Mouse (Mus musculus) left cerebral cortex, adult 18-20 months (tissue): ENCODE results near the gene Mpig6b. TPM values are rescaled to one million over a fixed set of nuclear protein-coding genes. Genes with fewer than 3 reads are reported as not detected.

ENCODE experiments used
- DNase-seq, 2 experiments: peaks; one replicate each; pipeline ENCODE4 v3.0.0; 2021 to 2022; ENCODE audit warnings: low spot score in 2 of 2, mixed read lengths in 1 of 2
- long read RNA-seq, 2 experiments: library from polyadenylated mRNA; stranded (forward); transcript quantifications; one replicate each; pipeline ENCODE4 v2.0.0; 2021
- total RNA-seq, 2 experiments: library from RNA; stranded (reverse); gene quantifications; 2 replicates each; pipeline ENCODE4 v1.2.3; 2021

Mpig6b gene
- not detected for total RNA-seq
- long read RNA-seq, experiment 1, result 0 reads
- long read RNA-seq, experiment 2, result 0 reads

DNA sequence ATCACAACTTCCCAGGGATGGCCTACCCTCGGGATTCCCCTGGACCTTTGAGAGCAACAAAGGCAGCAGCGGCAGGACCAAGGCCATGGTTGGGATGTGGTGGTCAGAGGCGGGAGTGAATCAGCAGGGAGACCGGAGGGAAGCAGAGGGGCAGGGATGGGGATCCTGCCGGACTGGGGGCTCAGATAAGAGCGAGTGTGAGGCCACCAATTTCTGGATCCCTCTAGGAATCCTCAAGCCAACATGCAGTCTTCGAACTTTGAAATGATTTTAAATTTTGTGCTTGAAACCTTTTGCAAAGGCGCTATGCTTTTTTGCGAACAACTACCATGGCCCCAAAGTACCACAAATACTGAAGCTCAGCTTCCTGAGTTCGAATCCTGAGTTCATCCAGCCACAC, at the start of gene Mpig6b:
Gene Mpig6b (minus strand): TSS at position 101 of the 400 bp plus-strand sequence.
- DNase-seq, result no peak

DNA sequence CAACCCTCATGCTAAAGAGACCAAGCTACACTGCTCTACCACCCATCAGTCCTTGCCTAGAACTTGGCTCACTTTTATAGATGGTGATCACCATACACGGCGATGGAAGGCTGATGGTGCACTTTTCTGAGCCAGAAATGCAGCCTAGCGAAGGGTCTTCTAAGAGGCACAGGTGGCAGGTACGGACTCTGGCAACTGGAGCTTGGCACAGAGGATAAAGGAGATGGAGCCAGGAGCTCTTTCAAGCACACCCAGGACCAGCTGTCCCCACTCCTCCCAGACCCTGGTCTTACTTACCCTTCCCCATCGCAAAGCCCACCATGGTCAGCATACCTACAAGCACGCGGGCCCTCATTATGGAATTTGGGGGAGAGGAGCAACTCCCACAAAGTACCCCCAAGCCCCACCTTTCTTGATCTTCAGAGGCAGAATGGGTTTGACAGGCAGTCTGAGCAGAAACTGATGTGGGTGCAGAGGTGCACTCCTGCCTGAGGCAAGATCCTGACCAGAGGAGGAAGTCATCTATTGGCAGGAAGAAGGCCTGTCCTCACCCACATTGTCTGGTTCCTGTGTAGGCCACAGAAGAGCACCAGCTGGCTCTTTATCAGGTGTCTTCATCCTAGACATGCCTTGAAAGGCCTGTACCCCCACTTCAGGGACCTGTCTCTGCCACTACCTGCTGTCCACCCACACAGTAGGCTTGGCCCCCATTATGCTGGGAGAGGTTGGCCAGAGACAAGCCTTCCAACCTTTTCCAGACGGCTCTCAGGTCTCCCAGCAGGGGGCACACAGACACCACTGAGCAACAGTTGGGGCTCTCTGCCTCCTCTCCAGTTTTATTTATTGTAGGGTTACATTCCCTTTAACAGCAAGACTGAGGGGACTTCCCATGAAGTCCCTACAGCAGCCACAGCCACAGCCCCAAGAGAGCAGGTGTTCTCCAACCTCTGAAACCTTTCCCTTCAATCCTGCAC, 49.3 kb upstream of the Mpig6b start, which contains the start of gene Ly6g5b:
Gene Ly6g5b (minus strand): TSS at position 383 of the 974 bp plus-strand sequence.
- no peak for DNase-seq

DNA sequence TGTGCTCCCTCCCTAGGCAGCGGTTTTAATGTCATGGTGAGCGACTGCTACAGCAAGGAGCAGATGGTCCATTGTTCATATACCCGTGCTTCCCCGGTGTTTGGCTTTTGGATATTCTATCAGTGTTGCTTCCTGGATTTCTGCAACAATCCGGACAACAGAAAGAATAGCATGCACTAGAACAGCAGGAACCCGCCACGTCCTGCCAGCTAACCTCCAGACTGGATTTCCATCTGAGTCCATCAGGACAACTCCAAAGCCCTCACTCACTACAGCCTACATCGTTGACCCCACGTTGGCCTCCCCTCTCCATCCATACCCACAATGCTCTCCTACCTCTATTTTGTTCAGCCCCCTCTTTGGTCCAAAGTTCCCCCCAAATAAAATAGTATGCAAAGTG, 45.8 kb upstream of the Mpig6b start:
- DNase-seq, result no peak

DNA sequence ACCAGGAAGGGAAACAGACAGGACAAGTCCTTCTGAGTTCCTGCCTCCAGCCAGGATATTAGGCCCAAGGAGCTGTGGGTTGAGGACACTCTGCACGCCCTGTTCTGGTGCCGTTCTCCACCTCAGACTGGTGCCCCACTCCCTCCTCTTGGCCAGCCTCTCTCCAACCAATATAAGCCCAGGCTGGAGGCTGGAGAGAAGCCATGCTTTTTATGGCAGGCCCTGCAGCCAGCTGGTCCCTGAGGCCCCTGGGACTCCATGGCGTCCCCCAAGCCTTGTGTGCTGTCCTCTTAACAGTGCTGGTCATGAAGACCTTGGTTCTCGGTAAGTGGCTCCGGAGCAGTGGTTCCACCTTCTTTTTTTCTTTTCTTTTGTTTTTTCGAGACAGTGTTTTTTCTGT, 42.1 kb upstream of the Mpig6b start, which contains the start of gene Ly6g5c:
Gene Ly6g5c (plus strand): TSS at position 183 of the 400 bp plus-strand sequence.
- DNase-seq, result no peak

DNA sequence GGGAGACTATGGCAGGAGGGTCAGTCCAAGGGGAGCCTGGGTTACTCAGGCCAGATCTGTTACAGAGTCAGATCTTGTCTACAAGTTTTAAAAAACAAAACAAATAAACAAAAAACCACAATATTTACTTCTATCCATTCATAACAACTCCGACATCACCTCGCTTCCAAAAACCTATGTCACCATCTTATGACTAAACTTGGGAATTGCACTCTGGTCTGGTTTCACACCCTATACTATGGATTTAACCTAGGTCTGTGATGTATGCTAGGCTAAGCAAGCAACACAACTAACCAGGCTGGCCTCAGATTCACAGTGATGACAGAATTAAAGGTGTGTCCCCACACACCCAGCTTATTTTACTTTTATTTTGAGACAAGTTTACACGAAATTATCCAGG, 40.5 kb upstream of the Mpig6b start:
- DNase-seq, result no peak

DNA sequence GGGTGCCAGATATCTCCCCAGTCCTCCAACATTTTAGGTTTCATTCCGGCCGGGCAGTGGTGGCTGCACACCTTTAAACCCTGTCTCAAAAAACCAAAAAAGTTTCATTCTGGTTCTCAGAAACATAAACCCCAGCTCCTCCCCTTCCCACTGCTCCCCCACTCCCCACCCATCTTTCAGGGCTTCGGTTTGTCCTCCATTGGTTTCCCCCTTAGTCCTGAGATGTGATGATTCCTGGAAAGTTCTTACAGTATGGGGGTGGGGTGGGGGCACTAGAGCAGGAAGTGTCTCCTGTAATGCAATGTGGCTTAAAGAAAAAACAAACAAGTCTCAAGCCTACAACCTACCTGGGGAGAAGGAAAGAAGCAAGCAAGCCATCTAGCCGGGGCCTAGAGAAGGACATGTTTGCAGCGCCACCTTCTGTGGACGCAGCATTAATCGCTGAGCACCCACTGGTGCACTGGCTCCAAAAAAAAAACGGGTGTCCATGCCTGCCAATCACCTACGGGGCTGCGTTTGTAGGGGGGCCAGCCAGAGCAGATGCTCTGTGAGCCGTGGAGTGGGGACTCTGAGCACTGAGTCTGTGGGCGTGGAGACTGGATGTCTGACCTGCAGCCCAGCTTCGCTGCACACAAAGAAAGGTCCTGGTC, 39.9 kb upstream of the Mpig6b start:
- DNase-seq, result peak in 1 of 2 experiments; percentile 41

DNA sequence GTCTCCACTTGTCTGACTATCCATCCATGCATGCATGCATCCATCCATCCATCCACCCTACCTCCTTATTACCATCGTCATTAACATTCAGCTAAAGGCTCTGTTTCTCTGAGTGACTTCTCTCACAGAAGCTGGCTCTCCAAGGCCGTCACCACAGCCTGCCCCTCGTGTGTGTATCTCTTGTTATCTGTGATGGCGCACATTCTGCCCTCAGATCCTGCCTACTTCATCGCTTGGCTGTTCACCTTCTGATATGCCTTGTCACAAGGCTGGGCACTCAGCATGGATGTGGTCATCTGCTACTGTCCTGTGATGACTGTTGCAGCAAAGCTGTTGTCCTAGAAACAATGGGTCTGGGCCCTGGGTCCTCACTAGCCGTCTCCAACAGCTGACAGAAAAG, 38.8 kb upstream of the Mpig6b start:
- DNase-seq, result no peak

DNA sequence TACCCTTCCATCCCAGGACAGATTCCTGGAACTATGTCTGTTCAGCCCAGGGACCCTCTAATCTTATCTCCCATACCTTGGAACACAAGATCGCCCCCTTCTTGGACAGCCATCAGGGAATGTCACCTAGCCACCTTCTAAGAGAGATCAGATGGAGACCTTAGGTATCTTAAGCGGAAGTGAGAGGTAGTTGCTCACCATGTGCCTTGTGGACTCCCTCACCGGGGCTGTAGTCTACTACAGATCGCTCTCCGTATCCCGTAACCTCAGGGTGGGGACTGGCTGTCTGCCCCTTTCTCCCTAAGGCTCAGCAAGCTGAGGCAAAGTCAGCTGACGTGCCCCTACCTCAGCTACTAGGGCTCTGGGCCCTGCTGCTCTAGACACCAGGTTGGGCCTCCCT, 38.1 kb upstream of the Mpig6b start:
- DNase-seq, result no peak

DNA sequence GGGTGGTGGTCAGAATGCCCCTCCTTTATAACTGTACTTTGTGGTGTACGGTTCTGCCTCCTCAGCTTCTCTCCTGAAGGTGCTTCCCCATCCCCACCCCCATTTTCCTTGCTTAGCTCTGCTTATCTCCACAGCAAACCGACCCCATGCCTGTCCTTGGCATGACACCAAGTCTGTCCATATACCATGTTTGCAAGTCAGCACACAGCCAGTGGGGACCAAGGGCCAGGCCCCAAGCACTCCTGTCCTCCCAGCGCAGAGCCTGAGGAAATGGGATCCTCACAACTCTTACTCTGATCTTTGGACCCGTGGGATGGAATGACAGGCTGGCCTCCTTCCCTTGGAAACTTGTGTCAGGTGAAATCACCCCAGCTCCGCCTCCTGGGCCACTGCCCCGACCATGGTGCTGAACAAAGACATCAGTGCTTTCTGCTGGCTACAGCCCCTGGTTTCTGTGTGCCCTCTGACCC, 37.3 kb upstream of the Mpig6b start:
- no peak for DNase-seq

DNA sequence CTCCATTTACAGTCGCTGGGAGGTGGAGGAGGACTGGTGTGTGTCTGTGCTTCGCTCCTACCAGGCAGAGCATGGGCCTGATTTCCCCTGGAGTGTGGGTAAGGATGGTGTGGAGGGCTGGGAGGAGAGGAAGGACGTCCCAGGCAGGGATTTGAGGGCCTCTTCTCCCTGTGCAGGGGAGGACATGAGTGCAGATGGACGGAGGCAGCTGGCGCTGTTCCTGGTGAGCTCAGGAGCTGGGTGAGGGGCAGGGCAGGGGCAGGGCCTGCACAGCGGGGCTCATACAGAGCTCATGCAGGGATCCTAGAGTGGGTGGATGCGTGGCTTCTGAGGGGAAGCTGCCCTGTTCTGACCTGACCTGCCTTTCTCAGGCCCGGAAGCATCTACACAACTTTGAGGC, 36.3 kb upstream of the Mpig6b start:
- DNase-seq, result no peak

DNA sequence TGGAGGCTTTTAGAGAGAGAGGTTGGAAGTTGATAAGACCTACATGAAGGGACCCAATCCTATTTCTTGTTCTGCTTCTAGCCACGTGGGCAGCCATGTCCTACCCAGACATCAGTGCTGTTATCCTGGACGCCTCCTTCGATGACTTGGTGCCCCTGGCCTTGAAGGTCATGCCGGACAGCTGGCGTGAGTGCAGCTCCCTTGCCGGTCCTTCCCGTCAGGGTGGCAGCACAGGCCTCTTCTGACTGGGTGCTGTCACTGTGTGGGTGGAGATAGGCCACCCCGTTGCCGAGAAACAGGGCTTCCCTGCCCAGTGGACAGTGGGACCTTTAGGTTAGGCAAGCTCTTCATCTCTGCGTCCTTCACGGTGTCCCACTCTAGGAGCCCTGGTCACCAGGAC, 35.2 kb upstream of the Mpig6b start:
- no peak for DNase-seq

DNA sequence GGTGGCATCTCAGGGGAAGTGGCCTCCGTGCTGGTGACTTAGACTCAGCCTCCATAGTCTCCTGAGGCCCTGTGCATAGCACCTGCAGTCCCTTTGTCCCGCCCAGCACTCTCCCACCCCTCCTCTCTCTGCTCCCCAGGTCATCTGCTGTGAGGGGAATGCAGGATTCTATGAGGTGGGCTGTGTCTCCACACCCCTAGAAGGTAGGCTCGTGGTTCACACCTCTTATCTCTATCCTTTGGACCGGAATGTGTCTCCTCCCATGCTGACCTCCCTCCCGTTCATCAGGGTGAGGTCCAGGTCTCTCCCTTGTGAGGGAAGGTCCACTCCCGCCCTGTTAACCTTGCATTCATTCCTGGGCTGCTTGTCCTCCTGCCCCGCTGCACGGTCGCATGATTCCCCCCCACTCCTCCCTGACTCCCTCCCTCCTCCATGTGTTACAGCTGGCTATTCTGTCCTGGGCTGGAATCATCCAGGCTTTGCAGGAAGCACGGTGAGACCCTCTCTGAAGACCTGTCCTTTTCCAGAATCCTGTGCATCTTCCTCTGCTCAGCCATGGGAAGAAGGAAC, 34.3 kb upstream of the Mpig6b start:
- DNase-seq, result no peak

DNA sequence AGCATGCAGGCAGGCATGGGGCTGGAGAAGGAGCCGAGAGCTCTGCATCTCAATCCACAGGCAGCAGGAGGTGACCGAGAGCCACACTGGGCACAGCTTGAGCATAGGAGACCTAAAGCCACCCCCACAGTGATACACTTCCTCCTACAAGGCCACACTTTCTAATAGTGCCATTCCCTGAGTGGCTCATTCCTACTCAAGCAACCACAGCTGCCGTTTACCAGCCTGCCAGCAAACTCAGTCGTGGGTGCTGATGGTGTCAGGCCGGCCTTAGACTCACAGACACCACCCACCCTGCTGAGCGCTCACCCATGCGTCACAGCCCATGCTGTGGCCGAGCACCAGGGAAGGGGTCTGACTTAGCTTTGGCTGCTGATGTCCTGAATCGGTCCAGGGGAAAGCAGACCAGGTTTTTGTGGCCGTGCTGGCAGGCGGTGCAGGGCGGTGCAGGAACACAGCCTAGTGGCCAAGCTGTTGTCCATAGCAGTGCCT, 31.2 kb upstream of the Mpig6b start:
- DNase-seq, result peak; percentile 57 to 71

DNA sequence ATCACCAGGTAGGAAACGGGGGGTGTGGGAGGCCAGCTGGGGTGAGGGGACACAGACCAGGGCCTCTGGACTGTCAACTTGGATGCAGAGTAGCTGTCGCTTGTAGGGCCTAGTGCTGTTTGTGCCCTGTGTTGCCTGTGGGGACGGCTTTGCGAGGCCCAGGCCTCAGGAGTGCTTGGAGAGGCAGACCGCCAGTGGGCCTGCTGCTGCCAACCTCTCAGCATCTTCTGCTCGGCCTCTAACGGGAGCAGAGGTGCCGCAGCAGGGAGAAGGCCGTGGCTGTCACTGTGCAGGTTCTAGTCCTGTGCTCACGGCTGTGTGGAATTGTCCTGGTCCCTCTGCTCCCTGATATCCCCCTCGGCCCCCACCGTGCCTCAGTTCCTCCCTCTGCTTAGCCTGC, 30.6 kb upstream of the Mpig6b start:
- DNase-seq, result no peak

DNA sequence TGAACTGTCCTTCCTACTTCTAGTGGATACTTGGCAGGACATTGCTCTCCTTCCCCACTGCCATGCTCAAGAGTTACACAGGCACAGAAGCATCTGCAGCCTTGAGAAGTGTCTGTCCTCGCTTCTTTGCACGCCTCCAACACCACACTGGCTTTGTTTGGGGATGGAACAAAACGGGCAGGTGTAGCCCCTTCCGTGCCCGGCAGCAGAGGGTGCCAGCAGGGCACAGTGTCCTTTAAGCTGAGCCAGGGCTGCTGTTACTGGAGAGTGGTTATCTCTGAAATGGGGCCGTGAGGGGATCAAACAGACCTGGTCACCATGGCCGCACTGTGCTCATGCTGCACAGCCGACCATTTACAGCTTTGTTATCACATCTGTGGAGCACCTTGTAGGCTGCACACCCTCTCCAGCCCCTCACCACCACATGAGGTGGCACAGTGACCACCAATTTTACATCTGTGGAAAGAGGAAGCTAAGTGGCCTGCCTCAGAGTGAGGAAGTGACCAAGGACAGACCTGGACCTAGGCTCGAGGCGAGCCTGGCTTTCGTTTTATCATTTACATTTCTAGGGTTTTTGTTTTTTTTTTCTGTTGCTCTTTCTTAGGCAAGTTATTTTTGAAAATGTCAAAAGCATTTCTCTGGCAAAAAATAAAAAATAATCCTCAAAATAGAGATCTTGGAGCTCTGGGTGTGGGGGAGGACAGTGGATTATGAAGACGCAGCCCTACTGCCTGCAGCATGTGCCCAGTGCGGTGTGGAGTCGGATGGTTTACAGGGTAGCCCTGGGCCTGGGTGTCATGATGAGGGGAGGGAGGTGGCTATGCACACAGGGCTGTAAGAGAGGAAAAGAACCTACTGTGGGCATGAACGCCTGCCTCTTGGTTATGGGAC, 28.7 kb upstream of the Mpig6b start:
- no peak for DNase-seq

DNA sequence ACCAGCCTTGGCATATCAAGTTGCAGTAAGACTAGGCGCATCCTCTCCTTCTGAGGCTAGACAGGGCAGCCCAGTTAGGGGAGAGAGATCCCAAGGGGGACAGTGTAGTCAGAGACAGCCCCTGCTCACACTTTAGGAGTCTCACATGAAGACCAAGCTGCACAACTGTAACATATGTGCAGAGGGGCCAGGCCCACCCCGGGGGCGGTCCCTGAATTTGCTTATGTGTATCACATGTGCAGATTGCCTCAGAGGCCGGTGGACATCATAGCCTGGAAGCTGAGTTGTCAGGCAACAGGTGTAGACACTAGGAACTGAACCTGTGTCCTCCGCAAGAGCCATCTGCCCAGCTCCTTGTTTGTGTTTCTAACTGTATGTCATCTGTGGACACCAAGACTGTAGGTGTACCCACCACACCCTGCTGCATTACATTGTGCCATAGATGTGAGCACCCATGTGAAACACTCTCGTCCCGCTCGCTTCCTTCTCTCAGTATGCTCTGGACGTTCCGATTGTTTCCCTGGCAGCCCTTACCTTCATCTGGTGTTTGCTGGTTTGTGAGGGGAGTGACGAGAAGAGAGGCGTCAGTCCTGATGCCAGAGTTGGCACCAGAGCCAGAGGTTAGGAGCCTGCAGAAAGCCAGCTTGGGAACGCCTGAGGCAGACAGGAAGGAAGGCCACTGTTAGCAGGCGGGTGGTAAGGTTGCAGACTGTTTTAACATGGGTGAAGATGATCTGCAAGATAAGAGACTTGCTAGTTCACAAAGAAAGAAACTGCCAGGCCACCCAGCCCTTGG, 26.6 kb upstream of the Mpig6b start:
- DNase-seq, result no peak

DNA sequence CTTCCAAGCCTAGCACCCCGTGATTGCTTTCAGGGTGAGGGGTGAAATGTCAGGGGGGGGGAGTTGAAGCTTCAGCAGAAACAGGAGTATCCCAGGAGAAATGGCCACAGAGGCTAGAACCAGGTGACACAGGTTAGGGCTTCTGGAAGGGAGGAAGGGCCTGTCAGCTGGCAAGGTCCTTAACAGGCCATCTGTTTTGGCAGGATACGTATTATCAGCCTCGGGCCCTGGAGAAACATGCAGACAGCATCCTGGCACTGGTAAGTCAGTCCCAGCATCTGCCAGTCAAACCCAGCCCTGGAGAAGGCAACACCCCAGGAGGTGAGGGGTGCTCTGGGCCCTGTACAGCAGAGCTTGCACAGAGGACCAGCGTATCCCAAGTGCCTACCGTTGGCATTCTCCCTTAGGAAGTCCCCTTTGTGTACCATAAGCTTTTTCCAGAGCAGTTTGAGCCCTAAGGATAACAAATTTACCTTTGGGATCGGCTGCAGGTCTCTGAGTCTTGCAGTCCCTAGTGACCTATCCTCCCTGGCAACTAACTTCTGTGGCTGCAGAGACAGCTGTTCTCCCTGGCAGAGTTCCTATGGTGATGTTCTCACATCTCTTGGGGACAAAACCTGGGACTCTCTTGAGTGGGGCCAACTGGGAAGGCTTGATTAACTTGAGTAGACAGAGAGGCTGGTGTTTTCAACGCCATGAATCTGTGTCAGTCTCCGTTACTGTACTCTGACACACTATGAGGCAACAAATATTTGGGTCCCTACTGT, 24.4 kb upstream of the Mpig6b start:
- no peak for DNase-seq

DNA sequence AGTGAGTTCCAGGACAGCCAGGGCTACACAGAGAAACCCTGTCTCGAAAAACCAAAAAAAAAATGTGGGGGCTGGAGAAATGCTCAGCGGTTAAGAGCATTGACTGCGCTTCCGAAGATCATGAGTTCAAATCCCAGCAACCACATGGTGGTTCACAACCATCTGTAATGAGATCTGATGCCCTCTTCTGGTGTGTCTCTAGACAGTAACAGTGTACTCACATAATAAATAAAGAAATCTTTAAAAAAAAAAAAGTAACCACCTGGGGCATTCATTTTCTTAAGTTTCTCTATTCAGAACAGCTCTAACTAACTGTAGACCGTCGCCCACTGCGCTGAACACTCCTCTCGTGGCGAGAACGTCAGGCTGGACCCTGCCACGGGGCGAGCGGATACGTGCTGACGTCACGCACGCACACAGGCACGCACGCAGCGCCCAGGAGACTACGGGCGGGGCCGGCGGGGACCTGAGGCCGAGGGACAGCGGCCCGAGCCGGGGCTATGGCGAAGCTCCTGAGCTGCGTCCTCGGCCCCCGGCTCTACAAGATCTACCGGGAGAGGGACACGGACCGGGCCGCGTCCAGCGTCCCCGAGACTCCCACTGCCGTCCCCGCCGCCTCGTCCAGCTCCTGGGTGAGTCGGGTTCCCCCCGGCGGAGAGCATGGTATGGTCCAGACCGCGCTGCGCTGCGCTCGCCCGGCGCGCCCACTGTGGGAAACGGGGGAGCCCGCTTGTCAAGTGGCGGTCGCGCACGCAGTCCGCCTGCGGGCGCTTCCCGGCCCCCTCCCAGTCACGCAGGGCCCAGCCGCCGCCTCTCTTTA, 23.1 kb upstream of the Mpig6b start, which contains the start of gene Abhd16a:
Gene Abhd16a (plus strand): TSS at position 439 of the 820 bp plus-strand sequence.
- peak; percentile 92 to 96 for DNase-seq
